In the genomic region with DNA sequence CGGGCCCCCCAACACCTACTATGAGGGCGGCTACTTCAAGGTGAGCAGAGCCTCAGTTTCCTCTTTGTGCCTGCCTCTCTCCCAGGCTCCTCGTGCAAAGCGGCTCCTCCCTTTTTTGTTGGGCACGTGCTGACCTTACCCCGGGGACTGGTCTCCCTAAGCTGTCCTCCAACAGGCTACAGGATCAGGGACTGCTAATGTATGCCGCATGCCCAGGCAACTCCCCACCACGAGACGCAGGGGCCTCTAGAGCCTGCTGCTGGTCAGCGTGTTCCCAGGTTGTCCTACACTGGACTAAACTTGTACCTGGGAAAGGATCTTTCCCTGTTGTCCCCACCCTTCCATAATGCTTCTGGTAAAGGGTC, we compare ENCODE assay signal across 8 mouse cellular contexts. TPM values are rescaled to one million over a fixed set of nuclear protein-coding genes. Genes with fewer than 3 reads are reported as not detected.
A peak's percentile ranks its signal among the peaks of the same experiment; 100 is the strongest.
DNase-seq lines count a peak whose midpoint lies in the region; ATAC-seq and TF ChIP-seq lines count a peak whose summit lies in the region.

No protein-coding gene starts in this region.

- H3K4me1 ChIP-seq in erythroblast, embryonic 14.5 days (ENCODE audit: control insufficient read depth), result peaks cover 57% of the 10 kb centered on the region
- no peaks in the 10 kb centered on the region; the same call in 1 of the 2 replicates for H3K4me1 ChIP-seq in cortical plate, adult 2 months (ENCODE audit: control insufficient read depth, insufficient read depth, low read length)
- H3K4me1 ChIP-seq in hindbrain, embryonic 16.5 days (ENCODE audit: control insufficient read depth, insufficient read depth, low read depth, low read length), result peaks cover 19% of the 10 kb centered on the region
- peaks cover 14% of the 10 kb centered on the region; the same call in 1 of the 2 replicates for H3K4me1 ChIP-seq in lung, postnatal 0 days (ENCODE audit: insufficient read depth, low read depth, low read length)
- H3K4me1 ChIP-seq in stomach, postnatal 0 days (replicated peaks; ENCODE audit: control insufficient read depth, insufficient read depth), result peaks cover 10% of the 10 kb centered on the region; the same call in 1 of the 2 replicates

- H3K9me3 ChIP-seq in erythroblast, embryonic 14.5 days (ENCODE audit: control insufficient read depth, low read length), result no peaks in the 10 kb centered on the region
- no peaks in the 10 kb centered on the region for H3K9me3 ChIP-seq in hindbrain, embryonic 16.5 days (ENCODE audit: control insufficient read depth, low read length)
- H3K9me3 ChIP-seq in lung, postnatal 0 days (ENCODE audit: low read length), result no peaks in the 10 kb centered on the region
- no peaks in the 10 kb centered on the region for H3K9me3 ChIP-seq in stomach, postnatal 0 days (ENCODE audit: control insufficient read depth, low read length)

- no peak for TF ChIP-seq POLR2A in cortical plate, adult 2 months (IDR thresholded peaks at IDR 0.05; ENCODE audit: extremely low read depth, insufficient read depth, low read length)

- peak overlapping the region; percentile 81 for H3K9ac ChIP-seq in hindbrain, embryonic 16.5 days (ENCODE audit: low read depth, low read length)
- peak overlapping the region; percentile 83 for H3K9ac ChIP-seq in lung, postnatal 0 days (replicated peaks; ENCODE audit: low read depth)
- H3K9ac ChIP-seq in stomach, postnatal 0 days (ENCODE audit: low read length), result peak overlapping the region; percentile 85

- peaks cover 45% of the 10 kb centered on the region for H3K36me3 ChIP-seq in erythroblast, embryonic 14.5 days (ENCODE audit: control insufficient read depth)
- H3K36me3 ChIP-seq in hindbrain, embryonic 16.5 days (ENCODE audit: control insufficient read depth, insufficient read depth, low read length), result peaks cover 18% of the 10 kb centered on the region
- peaks cover 28% of the 10 kb centered on the region for H3K36me3 ChIP-seq in lung, postnatal 0 days (ENCODE audit: insufficient read depth, low read length)
- H3K36me3 ChIP-seq in stomach, postnatal 0 days (ENCODE audit: control insufficient read depth, insufficient read depth, low read length), result peaks cover 11% of the 10 kb centered on the region

- 0% methylated on average over 10 of the region's 10 CpGs for WGBS in hindbrain, embryonic 16.5 days
- 0% methylated on average over 8 of the region's 10 CpGs for WGBS in lung, postnatal 0 days
- 0% methylated on average over 10 of the region's 10 CpGs for WGBS in stomach, postnatal 0 days

- H3K27ac ChIP-seq in cortical plate, adult 2 months (ENCODE audit: insufficient read depth, low read length), result no peak overlapping the region
- peak overlapping the region; percentile 76 for H3K27ac ChIP-seq in hindbrain, embryonic 16.5 days (ENCODE audit: low read depth, low read length)
- H3K27ac ChIP-seq in lung, postnatal 0 days (ENCODE audit: low read length), result peak overlapping the region; percentile 81
- peak overlapping the region; percentile 89 for H3K27ac ChIP-seq in stomach, postnatal 0 days (replicated peaks)

- DNase-seq in A20 (ENCODE audit: low read depth, low spot score) (peak; percentile 63), adipocyte (ENCODE audit: low spot score) (no peak)
- peak; percentile 63 for DNase-seq in lung, postnatal 0 days (ENCODE audit: low spot score)
- no peak for DNase-seq in stomach, postnatal 0 days (ENCODE audit: low spot score)

- ATAC-seq in erythroblast, adult 5-6 weeks (replicated peaks; ENCODE audit: low FRiP score, poor library complexity, severe bottlenecking), result no peak
- peak; percentile 1; the same call in 1 of the 2 replicates for ATAC-seq in hindbrain, embryonic 16.5 days
- no peak for ATAC-seq in lung, postnatal 0 days
- 0 out of 2 replicates have a peak, but pooled peaks have one; percentile 3 for ATAC-seq in stomach, postnatal 0 days (ENCODE audit: low FRiP score, low TSS enrichment)

- TF ChIP-seq CTCF in cortical plate, adult 2 months (IDR thresholded peaks at IDR 0.05; ENCODE audit: extremely low read depth, insufficient read depth, low read length), result no peak
- no peak for TF ChIP-seq CTCF in lung, postnatal 0 days (IDR thresholded peaks at IDR 0.05)
- no peak for TF ChIP-seq CTCF in stomach, postnatal 0 days (IDR thresholded peaks at IDR 0.05; ENCODE audit: low read depth)

- no peak for TF ChIP-seq EP300 in lung, postnatal 0 days (IDR thresholded peaks at IDR 0.05)
- TF ChIP-seq EP300 in stomach, postnatal 0 days (optimal IDR thresholded peaks at IDR 0.05), result no peak

- H3K4me3 ChIP-seq in erythroblast, embryonic 14.5 days (replicated peaks), result peak overlapping the region; percentile 88
- peak overlapping the region; percentile 94 for H3K4me3 ChIP-seq in cortical plate, adult 2 months (ENCODE audit: insufficient read depth, low read length)
- H3K4me3 ChIP-seq in hindbrain, embryonic 16.5 days (ENCODE audit: low read length), result peak overlapping the region; percentile 88
- peak overlapping the region; percentile 79 for H3K4me3 ChIP-seq in lung, postnatal 0 days (ENCODE audit: low read depth, low read length)
- peak overlapping the region; percentile 73 for H3K4me3 ChIP-seq in stomach, postnatal 0 days (ENCODE audit: low read depth, low read length)

- peak overlapping the region; percentile 67 for H3K4me2 ChIP-seq in hindbrain, embryonic 16.5 days (ENCODE audit: low read length)
- H3K4me2 ChIP-seq in lung, postnatal 0 days (replicated peaks; ENCODE audit: low read depth, low read length), result peak overlapping the region; percentile 92
- H3K4me2 ChIP-seq in stomach, postnatal 0 days (replicated peaks; ENCODE audit: low read depth), result peak overlapping the region; percentile 75

- H3K27me3 ChIP-seq in erythroblast, embryonic 14.5 days (ENCODE audit: control insufficient read depth), result peaks cover 5% of the 10 kb centered on the region
- no peaks in the 10 kb centered on the region for H3K27me3 ChIP-seq in hindbrain, embryonic 16.5 days (replicated peaks; ENCODE audit: control insufficient read depth, insufficient read depth, low read length)
- no peaks in the 10 kb centered on the region for H3K27me3 ChIP-seq in lung, postnatal 0 days (replicated peaks; ENCODE audit: insufficient read depth, low read length)
- no peaks in the 10 kb centered on the region for H3K27me3 ChIP-seq in stomach, postnatal 0 days (ENCODE audit: control insufficient read depth, insufficient read depth, low read length)

RNA-seq across cellular contexts. Expression of a gene that starts 0.5 kb away (rescaled TPM):
- 65.0 and 72.0 TPM in 2 replicates for polyA plus RNA-seq in erythroblast, embryonic 14.5 days (2012)
- total RNA-seq in erythroblast, adult 5-6 weeks (2015; ENCODE audit: low replicate concordance), result 20.5 and 25.9 TPM in 2 replicates
- 36.7 and 46.1 TPM in 2 replicates for total RNA-seq in erythroblast, adult 5-6 weeks (2017; ENCODE audit: low replicate concordance)
- 110 TPM in 2 replicates for polyA plus RNA-seq in cortical plate, adult 2 months (2012; rRNA removed)
- polyA plus RNA-seq in hindbrain, embryonic 16.5 days (2015; fragmentation: Nextera tagmentation; extraction: Ambion mirVana), result 73.5 and 84.7 TPM in 2 replicates
- 52.7 and 64.3 TPM in 2 replicates for polyA plus RNA-seq in lung, postnatal 0 days (2015; fragmentation: Nextera tagmentation; extraction: Ambion mirVana)
- 85.3 and 86.9 TPM in 2 replicates for polyA plus RNA-seq in stomach, postnatal 0 days (2015; fragmentation: Nextera tagmentation; extraction: Ambion mirVana)

RNA-seq across cellular contexts. Expression of a gene that starts 6.3 kb away (rescaled TPM):
- 0.08 and 0.09 TPM in 2 replicates for polyA plus RNA-seq in erythroblast, embryonic 14.5 days (2012)
- not detected in 2 replicates for total RNA-seq in erythroblast, adult 5-6 weeks (2015; ENCODE audit: low replicate concordance)
- total RNA-seq in erythroblast, adult 5-6 weeks (2017; ENCODE audit: low replicate concordance), result 1.7 TPM in 1 of 2 replicates, not detected in the other
- polyA plus RNA-seq in cortical plate, adult 2 months (2012; rRNA removed), result 1.1 and 1.4 TPM in 2 replicates
- polyA plus RNA-seq in hindbrain, embryonic 16.5 days (2015; fragmentation: Nextera tagmentation; extraction: Ambion mirVana), result 1.7 TPM in 2 replicates
- 0.57 and 0.69 TPM in 2 replicates for polyA plus RNA-seq in lung, postnatal 0 days (2015; fragmentation: Nextera tagmentation; extraction: Ambion mirVana)
- polyA plus RNA-seq in stomach, postnatal 0 days (2015; fragmentation: Nextera tagmentation; extraction: Ambion mirVana), result 0.62 and 0.83 TPM in 2 replicates

RNA-seq across cellular contexts. Expression of a gene that starts 13.4 kb away (rescaled TPM):
- 15.5 and 17.8 TPM in 2 replicates for polyA plus RNA-seq in erythroblast, embryonic 14.5 days (2012)
- 2.9 and 6.3 TPM in 2 replicates for total RNA-seq in erythroblast, adult 5-6 weeks (2015; ENCODE audit: low replicate concordance)
- 0.56 and 0.68 TPM in 2 replicates for total RNA-seq in erythroblast, adult 5-6 weeks (2017; ENCODE audit: low replicate concordance)
- 87.5 and 88.2 TPM in 2 replicates for polyA plus RNA-seq in cortical plate, adult 2 months (2012; rRNA removed)
- polyA plus RNA-seq in hindbrain, embryonic 16.5 days (2015; fragmentation: Nextera tagmentation; extraction: Ambion mirVana), result 107 and 124 TPM in 2 replicates
- polyA plus RNA-seq in lung, postnatal 0 days (2015; fragmentation: Nextera tagmentation; extraction: Ambion mirVana), result 64.6 and 71.2 TPM in 2 replicates
- polyA plus RNA-seq in stomach, postnatal 0 days (2015; fragmentation: Nextera tagmentation; extraction: Ambion mirVana), result 50.3 and 51.0 TPM in 2 replicates

RNA-seq across cellular contexts. Expression of a gene that starts 18.2 kb away (rescaled TPM):
- polyA plus RNA-seq in erythroblast, embryonic 14.5 days (2012), result 0.03 TPM in 1 of 2 replicates, not detected in the other
- total RNA-seq in erythroblast, adult 5-6 weeks (2015; ENCODE audit: low replicate concordance), result not detected in 2 replicates
- 0.84 TPM in 1 of 2 replicates, not detected in the other for total RNA-seq in erythroblast, adult 5-6 weeks (2017; ENCODE audit: low replicate concordance)
- polyA plus RNA-seq in cortical plate, adult 2 months (2012; rRNA removed), result not detected in 2 replicates
- 0.99 and 1.5 TPM in 2 replicates for polyA plus RNA-seq in hindbrain, embryonic 16.5 days (2015; fragmentation: Nextera tagmentation; extraction: Ambion mirVana)
- not detected in 2 replicates for polyA plus RNA-seq in lung, postnatal 0 days (2015; fragmentation: Nextera tagmentation; extraction: Ambion mirVana)
- polyA plus RNA-seq in stomach, postnatal 0 days (2015; fragmentation: Nextera tagmentation; extraction: Ambion mirVana), result 17.6 and 22.2 TPM in 2 replicates

RNA-seq across cellular contexts. Expression of a gene that starts 21.8 kb away (rescaled TPM):
- 836 and 840 TPM in 2 replicates for polyA plus RNA-seq in erythroblast, embryonic 14.5 days (2012)
- 913 and 945 TPM in 2 replicates for total RNA-seq in erythroblast, adult 5-6 weeks (2015; ENCODE audit: low replicate concordance)
- 805 and 888 TPM in 2 replicates for total RNA-seq in erythroblast, adult 5-6 weeks (2017; ENCODE audit: low replicate concordance)
- 1,018 and 1,074 TPM in 2 replicates for polyA plus RNA-seq in cortical plate, adult 2 months (2012; rRNA removed)
- 1,077 and 1,193 TPM in 2 replicates for polyA plus RNA-seq in hindbrain, embryonic 16.5 days (2015; fragmentation: Nextera tagmentation; extraction: Ambion mirVana)
- polyA plus RNA-seq in lung, postnatal 0 days (2015; fragmentation: Nextera tagmentation; extraction: Ambion mirVana), result 1,234 and 1,299 TPM in 2 replicates
- 1,012 and 1,042 TPM in 2 replicates for polyA plus RNA-seq in stomach, postnatal 0 days (2015; fragmentation: Nextera tagmentation; extraction: Ambion mirVana)

Comparison
In these comparisons a context has a peak if more than half of its experiments do, and no peak if none do; other contexts are left out.
1. ATAC-seq: peak in hindbrain, embryonic 16.5 days (single experiment) and stomach, postnatal 0 days (single experiment); none in erythroblast, adult 5-6 weeks (single experiment) and lung, postnatal 0 days (single experiment).
2. DNase-seq: peak in A20 (single experiment) and lung, postnatal 0 days (single experiment); none in stomach, postnatal 0 days (single experiment) and adipocyte (single experiment).
3. Peak in every context shown above with its lines, with median percentiles within 50 percentile points of each other: H3K4me3 ChIP-seq, H3K4me2 ChIP-seq and H3K9ac ChIP-seq.